Mouse (Mus musculus) forebrain, embryonic 15.5 days (tissue): ENCODE measurements at regions not wholly inside any gene's neighbourhood (a gene's known extent, or its start where the extent isn't known, plus 50 kb on each side); places are given as distances from the start of the nearest gene placed in this dataset.

Source experiments
- ATAC-seq: fragments of 200-750 bp; cut with Nextera tagmentation; replicated peaks from 2 replicates; pipeline ENCODE4 v1.8.0; 2017; ENCODE audit warnings: mild to moderate bottlenecking, moderate TSS enrichment, moderate library complexity
- H3K27ac ChIP-seq: fragments of 300-500 bp; sonication (generic); replicated peaks from 2 replicates; pipeline ENCODE4 v1.5.1; 2015; ENCODE audit warnings: mild to moderate bottlenecking, inconsistent platforms
- H3K27me3 ChIP-seq: fragments of 300-500 bp; sonication (generic); 2 replicates; pipeline ENCODE4 v1.6.1; 2015; ENCODE audit warnings: inconsistent platforms
- H3K36me3 ChIP-seq: fragments of 300-500 bp; sonication (generic); 2 replicates; pipeline ENCODE4 v1.6.1; 2015; ENCODE audit warnings: mild to moderate bottlenecking, inconsistent platforms
- H3K4me1 ChIP-seq: fragments of 300-500 bp; sonication (generic); 2 replicates; pipeline ENCODE4 v1.6.1; 2015; ENCODE audit warnings: inconsistent platforms
- H3K4me2 ChIP-seq: fragments of 300-500 bp; sonication (generic); replicated peaks from 2 replicates; pipeline ENCODE4 v1.6.1; 2015; ENCODE audit warnings: mild to moderate bottlenecking, inconsistent platforms
- H3K4me3 ChIP-seq: fragments of 300-500 bp; sonication (generic); 2 replicates; pipeline ENCODE4 v1.5.1; 2015; ENCODE audit warnings: mild to moderate bottlenecking, inconsistent platforms
- H3K9ac ChIP-seq: fragments of 300-500 bp; sonication (generic); replicated peaks from 2 replicates; pipeline ENCODE4 v1.6.1; 2015; ENCODE audit warnings: mild to moderate bottlenecking, inconsistent platforms
- H3K9me3 ChIP-seq: fragments of 300-500 bp; sonication (generic); 2 replicates; pipeline ENCODE4 v1.6.1; 2016; ENCODE audit warnings: inconsistent platforms
- WGBS: fragments of 180-500 bp; shearing (Covaris S2); methylation state at CpG from one replicate; pipeline ENCODE4 v1.1.7; 2015; ENCODE audit warnings: mixed read lengths; 5-methylcytosine and 5-hydroxymethylcytosine counted together

GRCm38 (mm10) chr11:7506421-7506945 is 292.8 kb upstream of the Igfbp3 start:
- Histone ChIP-seq H3K27ac (no peak overlapping the region), H3K4me3 (no peak overlapping the region), H3K9me3 (no peaks in the 10 kb centered on the region), H3K36me3 (no peaks in the 10 kb centered on the region), H3K4me2 (no peak overlapping the region), H3K27me3 (no peaks in the 10 kb centered on the region), H3K4me1 (no peaks in the 10 kb centered on the region), H3K9ac (no peak overlapping the region)
- no peak for ATAC-seq
- 81% methylated on average over 7 of the region's 7 CpGs for WGBS

GRCm38 (mm10) chr11:7504651-7505321 is 291.1 kb upstream of the Igfbp3 start:
- Histone ChIP-seq H3K36me3 (no peaks in the 10 kb centered on the region), H3K4me1 (no peaks in the 10 kb centered on the region), H3K4me2 (no peak overlapping the region), H3K9me3 (no peaks in the 10 kb centered on the region), H3K27ac (no peak overlapping the region), H3K27me3 (no peaks in the 10 kb centered on the region), H3K9ac (no peak overlapping the region), H3K4me3 (no peak overlapping the region)
- WGBS, result 87% methylated on average over 10 of the region's 10 CpGs
- ATAC-seq, result no peak

GRCm38 (mm10) chr11:7502679-7503078 is 289.0 kb upstream of the Igfbp3 start:
- no peaks in the 10 kb centered on the region for H3K27me3 ChIP-seq
- H3K9me3 ChIP-seq, result no peaks in the 10 kb centered on the region
- H3K36me3 ChIP-seq, result no peaks in the 10 kb centered on the region
- H3K4me1 ChIP-seq, result no peaks in the 10 kb centered on the region
- no peak overlapping the region for H3K9ac ChIP-seq
- no peak for ATAC-seq
- no peak overlapping the region for H3K4me2 ChIP-seq
- H3K4me3 ChIP-seq, result no peak overlapping the region
- no peak overlapping the region for H3K27ac ChIP-seq
- 76% methylated on average over 2 of the region's 2 CpGs for WGBS

DNA sequence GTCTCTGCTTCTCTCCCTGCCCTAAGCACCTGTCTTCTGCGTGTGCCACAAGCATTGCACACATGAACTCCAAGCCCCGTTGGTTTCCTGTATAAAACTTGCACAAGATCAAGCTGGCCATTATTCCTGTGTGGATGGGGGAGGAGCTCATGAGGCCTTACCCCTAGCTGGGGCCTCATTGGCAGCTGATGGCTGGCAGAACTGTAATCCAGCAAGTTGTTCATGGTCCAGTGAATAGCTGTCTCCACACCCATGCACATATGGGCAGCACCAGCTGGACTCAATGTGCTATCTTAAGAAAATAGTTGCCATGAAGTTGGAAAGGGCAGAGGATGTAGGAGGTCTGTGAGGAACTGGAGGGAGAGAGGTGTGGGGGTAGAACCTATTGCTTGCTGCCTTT is 288.3 kb upstream of the Igfbp3 start:
- Histone ChIP-seq H3K4me2 (no peak overlapping the region), H3K27me3 (no peaks in the 10 kb centered on the region), H3K4me3 (no peak overlapping the region), H3K36me3 (no peaks in the 10 kb centered on the region), H3K9me3 (no peaks in the 10 kb centered on the region), H3K4me1 (no peaks in the 10 kb centered on the region), H3K27ac (no peak overlapping the region), H3K9ac (no peak overlapping the region)
- 60% methylated on average over 2 of the region's 2 CpGs for WGBS
- ATAC-seq, result peak; percentile 69; the same call in 1 of the 2 replicates

- no peak overlapping the region for H3K4me3 ChIP-seq
- no peak overlapping the region for H3K4me2 ChIP-seq
- no peaks in the 10 kb centered on the region for H3K4me1 ChIP-seq
- no peak for ATAC-seq
- 84% methylated on average over 6 of the region's 6 CpGs for WGBS
- no peaks in the 10 kb centered on the region for H3K27me3 ChIP-seq
- no peaks in the 10 kb centered on the region for H3K36me3 ChIP-seq
- H3K9me3 ChIP-seq, result no peaks in the 10 kb centered on the region
- no peak overlapping the region for H3K27ac ChIP-seq
- no peak overlapping the region for H3K9ac ChIP-seq
Observed at GRCm38 (mm10) chr11:7497803-7498202, 284.1 kb upstream of the Igfbp3 start.

GRCm38 (mm10) chr11:7473832-7474545 is 260.3 kb upstream of the Igfbp3 start:
- ATAC-seq, result no peak
- Histone ChIP-seq H3K9me3 (no peaks in the 10 kb centered on the region), H3K9ac (no peak overlapping the region), H3K4me1 (no peaks in the 10 kb centered on the region), H3K4me2 (no peak overlapping the region), H3K36me3 (no peaks in the 10 kb centered on the region), H3K27me3 (no peaks in the 10 kb centered on the region), H3K27ac (no peak overlapping the region), H3K4me3 (no peak overlapping the region)
- WGBS, result 74% methylated on average over 7 of the region's 7 CpGs

DNA sequence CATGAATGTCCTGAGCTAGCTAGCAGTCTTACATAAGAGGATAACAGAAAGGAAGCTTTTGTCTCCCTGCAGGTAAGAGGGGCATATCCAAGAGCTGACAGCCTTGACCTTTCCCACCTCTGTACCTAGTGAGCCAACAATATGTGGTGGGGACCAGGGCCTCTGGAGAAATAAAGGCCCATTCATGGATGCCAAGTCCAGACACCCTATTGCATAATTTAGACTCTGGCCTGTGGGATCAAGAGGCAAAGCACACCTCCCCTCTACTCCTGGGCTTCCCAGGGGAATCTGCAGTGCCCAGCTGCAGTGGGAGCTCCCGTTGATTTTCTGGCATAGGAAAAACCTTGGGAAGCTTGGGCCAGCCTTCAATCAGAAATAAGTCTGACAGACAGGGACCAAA is 251.8 kb upstream of the Igfbp3 start:
- Histone ChIP-seq H3K4me2 (no peak overlapping the region), H3K27ac (no peak overlapping the region), H3K9me3 (no peaks in the 10 kb centered on the region), H3K27me3 (no peaks in the 10 kb centered on the region), H3K4me3 (no peak overlapping the region), H3K36me3 (no peaks in the 10 kb centered on the region), H3K4me1 (no peaks in the 10 kb centered on the region), H3K9ac (no peak overlapping the region)
- ATAC-seq, result no peak
- 73% methylated on average over 1 of the region's 1 CpGs for WGBS

DNA sequence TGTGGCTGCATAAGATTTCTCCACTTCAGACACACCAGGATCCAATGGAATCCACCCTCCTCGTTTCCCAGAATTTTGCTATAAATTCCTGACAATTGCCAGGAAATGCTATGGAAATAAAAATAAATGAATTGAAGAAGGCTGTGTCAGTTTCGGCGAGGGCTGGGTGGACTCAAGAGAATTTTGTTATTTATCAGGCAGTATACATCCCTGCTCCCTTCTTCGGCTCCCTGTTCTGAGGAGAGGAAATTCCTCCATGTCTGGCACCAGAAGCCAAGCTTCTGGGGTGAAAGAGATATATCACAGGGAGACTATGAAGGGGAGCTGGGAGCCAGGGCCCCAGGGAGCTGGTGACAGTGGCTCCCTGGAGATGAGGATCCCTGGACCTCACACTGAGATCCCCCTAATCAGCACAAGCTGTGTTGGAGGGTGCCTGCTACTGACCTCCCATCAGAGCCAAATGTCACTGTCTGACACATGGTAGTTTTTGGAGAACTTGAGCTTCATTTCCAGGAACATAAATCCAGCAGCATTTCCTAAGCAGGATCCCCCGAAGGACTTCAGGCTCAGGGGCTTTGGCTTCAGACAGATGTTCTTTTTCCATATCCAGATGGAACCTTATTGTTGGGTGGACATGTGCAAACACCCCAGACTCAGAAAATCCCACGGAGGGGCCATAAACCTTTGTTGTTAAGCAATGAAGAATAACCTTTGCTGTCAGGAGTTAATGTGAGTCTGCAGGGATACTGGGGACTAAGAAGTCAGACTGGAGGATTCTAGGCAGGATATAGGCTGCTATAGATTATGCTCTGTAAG is 248.4 kb upstream of the Igfbp3 start:
- no peak for ATAC-seq
- H3K4me3 ChIP-seq, result no peak overlapping the region
- no peaks in the 10 kb centered on the region for H3K36me3 ChIP-seq
- no peaks in the 10 kb centered on the region for H3K9me3 ChIP-seq
- H3K27me3 ChIP-seq, result no peaks in the 10 kb centered on the region
- no peak overlapping the region for H3K27ac ChIP-seq
- H3K4me2 ChIP-seq, result no peak overlapping the region
- 84% methylated on average over 6 of the region's 6 CpGs for WGBS
- no peak overlapping the region for H3K9ac ChIP-seq
- H3K4me1 ChIP-seq, result no peaks in the 10 kb centered on the region

- Histone ChIP-seq H3K27ac (no peak overlapping the region), H3K9me3 (no peaks in the 10 kb centered on the region), H3K4me3 (no peak overlapping the region), H3K9ac (no peak overlapping the region), H3K4me1 (no peaks in the 10 kb centered on the region), H3K36me3 (no peaks in the 10 kb centered on the region), H3K27me3 (no peaks in the 10 kb centered on the region), H3K4me2 (no peak overlapping the region)
- WGBS, result 83% methylated on average over 4 of the region's 4 CpGs
- no peak for ATAC-seq
Observed at GRCm38 (mm10) chr11:7451756-7452155, 238.0 kb upstream of the Igfbp3 start.

DNA sequence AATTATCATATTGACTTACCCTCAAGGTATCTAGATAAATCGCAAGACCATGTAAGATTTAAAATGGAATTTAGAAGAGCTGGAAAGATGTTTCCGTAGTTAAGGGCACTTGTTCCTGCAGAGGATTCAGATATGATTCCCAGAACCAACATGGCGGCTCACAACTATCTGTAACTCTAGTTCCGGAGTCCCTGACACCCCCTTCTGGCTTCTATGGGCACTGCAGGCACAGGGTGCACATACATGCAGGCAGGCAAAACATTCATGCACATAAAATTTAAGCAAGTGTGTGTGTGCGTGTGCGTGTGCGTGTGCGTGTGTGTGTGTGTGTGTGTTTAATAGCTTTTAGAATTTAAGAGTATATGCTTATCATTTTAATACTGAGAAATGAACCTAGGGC is 230.8 kb upstream of the Igfbp3 start:
- Histone ChIP-seq H3K4me1 (no peaks in the 10 kb centered on the region), H3K4me3 (no peak overlapping the region), H3K4me2 (no peak overlapping the region), H3K9me3 (no peaks in the 10 kb centered on the region), H3K27me3 (no peaks in the 10 kb centered on the region), H3K9ac (no peak overlapping the region), H3K27ac (no peak overlapping the region), H3K36me3 (no peaks in the 10 kb centered on the region)
- ATAC-seq, result no peak
- 95% methylated on average over 8 of the region's 8 CpGs for WGBS

DNA sequence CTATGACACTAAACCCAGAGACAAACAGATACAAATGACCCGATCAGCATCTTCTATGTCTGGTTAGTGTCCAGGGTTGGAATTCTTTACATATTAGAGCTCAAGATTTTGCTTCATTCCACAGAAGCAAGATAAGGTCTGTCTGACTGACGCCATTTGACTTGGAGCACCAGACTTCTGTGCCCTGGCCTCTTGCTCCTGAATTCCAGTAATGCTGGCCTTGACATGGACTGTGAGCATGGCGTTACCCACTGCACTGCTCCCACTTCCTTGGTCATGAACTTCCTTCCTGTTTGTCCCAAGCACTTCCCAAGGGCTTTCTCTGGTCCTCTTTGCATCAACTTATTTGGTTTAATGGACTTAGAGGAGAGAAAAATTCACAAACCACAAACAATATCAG is 225.6 kb upstream of the Igfbp3 start:
- Histone ChIP-seq H3K27ac (no peak overlapping the region), H3K4me3 (no peak overlapping the region), H3K36me3 (no peaks in the 10 kb centered on the region), H3K4me2 (no peak overlapping the region), H3K27me3 (no peaks in the 10 kb centered on the region), H3K4me1 (no peaks in the 10 kb centered on the region), H3K9ac (no peak overlapping the region), H3K9me3 (no peaks in the 10 kb centered on the region)
- ATAC-seq, result no peak
- 95% methylated on average over 3 of the region's 3 CpGs for WGBS

GRCm38 (mm10) chr11:7434591-7434990 is 220.9 kb upstream of the Igfbp3 start:
- Histone ChIP-seq H3K36me3 (no peaks in the 10 kb centered on the region), H3K4me3 (no peak overlapping the region), H3K4me2 (no peak overlapping the region), H3K9ac (no peak overlapping the region), H3K4me1 (no peaks in the 10 kb centered on the region), H3K9me3 (no peaks in the 10 kb centered on the region), H3K27me3 (no peaks in the 10 kb centered on the region), H3K27ac (no peak overlapping the region)
- no peak for ATAC-seq
- 96% methylated on average over 3 of the region's 3 CpGs for WGBS
